Mouse (Mus musculus) MEL (cell line): Measurements from ENCODE around the gene Gm20388. TPM values are rescaled to one million over a fixed set of nuclear protein-coding genes. Genes with fewer than 3 reads are reported as not detected.

Source experiments
- DNase-seq: peaks from one replicate; pipeline ENCODE4 v3.0.0; 2011; ENCODE audit warnings: low read depth, low spot score
- H3K27ac ChIP-seq: 2 replicates; pipeline ENCODE4 v1.5.1; 2012; ENCODE audit warnings: low read depth, mild to moderate bottlenecking, control low read depth, low read length, moderate library complexity; ENCODE audit not compliant: control insufficient read depth
- H3K27me3 ChIP-seq, 2 experiments: fragments of 150-350 bp in 1 of 2; sonication (generic) in 1 of 2; 2 replicates each; pipeline ENCODE4 v1.6.1; 2012; ENCODE audit warnings: low read length in 2 of 2, mild to moderate bottlenecking in 2 of 2, improper control_type of control experiment in 1 of 2, moderate library complexity in 1 of 2; ENCODE audit not compliant: insufficient read depth in 2 of 2, control insufficient read depth in 1 of 2
- H3K36me3 ChIP-seq, 2 experiments: 2 replicates each; pipeline ENCODE4 v1.6.1; 2012 to 2014; ENCODE audit warnings: low read length in 2 of 2, improper control_type of control experiment in 1 of 2, inconsistent platforms in 1 of 2, mild to moderate bottlenecking in 1 of 2; ENCODE audit not compliant: insufficient read depth in 2 of 2, control insufficient read depth in 1 of 2
- H3K4me1 ChIP-seq, 2 experiments: fragments of 150-350 bp in 1 of 2; sonication (generic) in 1 of 2; 2 replicates each; pipeline ENCODE4 v1.6.1; 2012; ENCODE audit warnings: low read length in 2 of 2, improper control_type of control experiment in 1 of 2, mild to moderate bottlenecking in 1 of 2; ENCODE audit not compliant: insufficient read depth in 2 of 2, control insufficient read depth in 1 of 2
- H3K4me3 ChIP-seq, 2 experiments: fragments of 150-350 bp in 1 of 2; sonication (generic) in 1 of 2; 2 replicates each; pipeline ENCODE4 v1.5.1; 2012; ENCODE audit warnings: low read depth in 2 of 2, low read length in 2 of 2, mild to moderate bottlenecking in 2 of 2, moderate library complexity in 2 of 2, control low read depth in 1 of 2, improper control_type of control experiment in 1 of 2; ENCODE audit not compliant: control insufficient read depth in 1 of 2, insufficient read depth in 1 of 2
- H3K79me2 ChIP-seq: 2 replicates; pipeline ENCODE4 v1.6.1; 2012; ENCODE audit warnings: mild to moderate bottlenecking, low read length, moderate library complexity; ENCODE audit not compliant: control insufficient read depth, poor library complexity, insufficient read depth
- H3K9ac ChIP-seq: 2 replicates; pipeline ENCODE4 v1.6.1; 2012; ENCODE audit warnings: low read depth, mild to moderate bottlenecking, control low read depth, low read length, moderate library complexity; ENCODE audit not compliant: control insufficient read depth, poor library complexity, severe bottlenecking
- H3K9me3 ChIP-seq: fragments of 150-350 bp; sonication (generic); replicated peaks from 2 replicates; pipeline ENCODE4 v1.6.1; 2012; ENCODE audit warnings: mild to moderate bottlenecking, low read length, improper control_type of control experiment, moderate library complexity; ENCODE audit not compliant: insufficient read depth
- CHD2 ChIP-seq: IDR thresholded peaks from 2 replicates; pipeline ENCODE4 v1.6.1; 2011; ENCODE audit warnings: low read length, improper control_type of control experiment
- CTCF ChIP-seq, 3 experiments: IDR thresholded peaks in 2 of 3; conservative IDR thresholded peaks in 1 of 3; 2 replicates each; pipeline ENCODE4 v1.5.1; 2011 to 2012; ENCODE audit warnings: low read length in 3 of 3, low read depth in 2 of 3, mild to moderate bottlenecking in 2 of 3, improper control_type of control experiment in 1 of 3, inconsistent platforms in 1 of 3, mixed read lengths in 1 of 3, moderate library complexity in 1 of 3; ENCODE audit not compliant: control insufficient read depth in 1 of 3, insufficient read depth in 1 of 3, poor library complexity in 1 of 3, severe bottlenecking in 1 of 3
- GABPA ChIP-seq: IDR thresholded peaks from 2 replicates; pipeline ENCODE4 v1.6.1; 2012; ENCODE audit warnings: low read depth, mild to moderate bottlenecking, inconsistent platforms, low read length, improper control_type of control experiment, moderate library complexity
- GATA1 ChIP-seq: IDR thresholded peaks from 2 replicates; pipeline ENCODE4 v1.6.1; 2011; ENCODE audit warnings: low read depth, low read length, improper control_type of control experiment
- JUND ChIP-seq: IDR thresholded peaks from 2 replicates; pipeline ENCODE4 v1.6.1; 2011; ENCODE audit warnings: low read depth, mild to moderate bottlenecking, improper control_type of control experiment, low read length
- KAT2A ChIP-seq: conservative IDR thresholded peaks from 2 replicates; pipeline ENCODE4 v1.6.1; 2012; ENCODE audit warnings: low read depth, low read length, improper control_type of control experiment, inconsistent platforms
- MAX ChIP-seq: IDR thresholded peaks from 2 replicates; pipeline ENCODE4 v1.6.1; 2011; ENCODE audit warnings: low read length, improper control_type of control experiment
- MAZ ChIP-seq: IDR thresholded peaks from 2 replicates; pipeline ENCODE4 v1.6.1; 2012; ENCODE audit warnings: low read depth, mild to moderate bottlenecking, inconsistent platforms, low read length, improper control_type of control experiment
- MXI1 ChIP-seq: IDR thresholded peaks from 2 replicates; pipeline ENCODE4 v1.6.1; 2011; ENCODE audit warnings: mild to moderate bottlenecking, low read depth, low read length, improper control_type of control experiment
- MYB ChIP-seq: IDR thresholded peaks from 2 replicates; pipeline ENCODE4 v1.6.1; 2011; ENCODE audit warnings: mild to moderate bottlenecking, low read depth, low read length, improper control_type of control experiment
- MYC ChIP-seq: IDR thresholded peaks from 2 replicates; pipeline ENCODE4 v1.6.1; 2011; ENCODE audit warnings: low read depth, mild to moderate bottlenecking, low read length, improper control_type of control experiment, moderate library complexity
- NELFE ChIP-seq: IDR thresholded peaks from 2 replicates; pipeline ENCODE4 v1.6.1; 2011; ENCODE audit warnings: low read depth, low read length, improper control_type of control experiment
- POLR2AphosphoS2 ChIP-seq: IDR thresholded peaks from 2 replicates; pipeline ENCODE4 v1.6.1; 2011; ENCODE audit warnings: low read length, improper control_type of control experiment
- POLR2AphosphoS5 ChIP-seq: IDR thresholded peaks from 2 replicates; pipeline ENCODE4 v1.6.1; 2012; ENCODE audit warnings: low read depth, borderline replicate concordance, mild to moderate bottlenecking, inconsistent platforms, low read length, moderate library complexity, mixed read lengths
- RAD21 ChIP-seq: IDR thresholded peaks from 2 replicates; pipeline ENCODE4 v1.6.1; 2011; ENCODE audit warnings: mild to moderate bottlenecking, low read depth, low read length, improper control_type of control experiment
- SIN3A ChIP-seq: IDR thresholded peaks from 2 replicates; pipeline ENCODE4 v1.6.1; 2012; ENCODE audit warnings: low read length, improper control_type of control experiment, inconsistent platforms
- SMC3 ChIP-seq: IDR thresholded peaks from 2 replicates; pipeline ENCODE4 v1.6.1; 2011; ENCODE audit warnings: low read depth, low read length, improper control_type of control experiment
- TBP ChIP-seq: IDR thresholded peaks from 2 replicates; pipeline ENCODE4 v1.8.0; 2011; ENCODE audit warnings: low read depth, low read length, improper control_type of control experiment
- TCF12 ChIP-seq: IDR thresholded peaks from 2 replicates; pipeline ENCODE4 v1.6.1; 2014; ENCODE audit warnings: low read depth, mild to moderate bottlenecking, inconsistent platforms, low read length, improper control_type of control experiment, moderate library complexity
- UBTF ChIP-seq: IDR thresholded peaks from 2 replicates; pipeline ENCODE4 v1.6.1; 2012; ENCODE audit warnings: low read depth, mild to moderate bottlenecking, inconsistent platforms, low read length, improper control_type of control experiment, moderate library complexity, borderline replicate concordance; ENCODE audit not compliant: insufficient read depth
- USF1 ChIP-seq: IDR thresholded peaks from 2 replicates; pipeline ENCODE4 v1.6.1; 2014; ENCODE audit warnings: low read depth, mild to moderate bottlenecking, inconsistent platforms, low read length, improper control_type of control experiment, moderate library complexity
- ZC3H11A ChIP-seq: IDR thresholded peaks from 2 replicates; pipeline ENCODE4 v1.6.1; 2012; ENCODE audit warnings: low read depth, mild to moderate bottlenecking, inconsistent platforms, low read length, improper control_type of control experiment
- ZKSCAN1 ChIP-seq: IDR thresholded peaks from 2 replicates; pipeline ENCODE4 v1.6.1; 2012; ENCODE audit warnings: low read depth, mild to moderate bottlenecking, inconsistent platforms, low read length, improper control_type of control experiment, moderate library complexity
- ZMIZ1 ChIP-seq: IDR thresholded peaks from 2 replicates; pipeline ENCODE4 v1.6.1; 2012; ENCODE audit warnings: low read depth, mild to moderate bottlenecking, inconsistent platforms, low read length, improper control_type of control experiment, moderate library complexity
- polyA plus RNA-seq, 2 experiments: library from polyadenylated mRNA; stranded (reverse) in 1 of 2; unstranded in 1 of 2; fragments of >175 nt in 1 of 2; fragments of >200 nt in 1 of 2; gene quantifications; 2 replicates each; pipeline versions ENCODE4 v1.2.1 to v1.2.4; 2012; ENCODE audit warnings: low replicate concordance in 2 of 2, low read depth in 1 of 2; ENCODE audit not compliant: insufficient read length in 2 of 2, insufficient read depth in 1 of 2, missing spikeins in 1 of 2
- total RNA-seq: library from RNA; depleted of rRNA; stranded (reverse); fragments of 300-350 nt; gene quantifications from 2 replicates; pipeline ENCODE4 v1.2.3, GENCODE M21; 2012

The Gm20388 gene
- total and polyA plus RNA-seq, 3 experiments = 11.1 to 17.8 TPM; not detected in 1

DNA sequence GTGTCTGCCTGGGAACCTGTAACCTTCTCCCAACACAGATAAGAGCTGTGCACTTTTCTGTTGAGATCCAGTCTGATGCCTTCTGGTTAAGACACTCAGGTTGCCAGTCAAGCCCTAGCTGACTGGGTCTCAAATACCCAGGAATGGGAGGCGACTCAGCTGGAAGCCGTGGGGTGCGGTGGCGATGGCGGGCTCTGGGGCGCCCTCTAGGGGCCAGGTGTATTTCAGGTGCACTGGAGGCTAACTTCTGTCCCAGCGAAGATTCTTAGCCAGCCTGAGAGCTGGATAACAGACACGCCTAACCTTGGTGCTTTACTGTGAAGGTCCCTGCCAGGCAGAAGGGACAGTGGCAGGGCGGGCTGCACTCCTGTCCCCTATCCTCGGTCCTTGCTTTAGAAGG is 976.6 kb downstream of the Gm20388 start:
- Histone ChIP-seq H3K4me1 (no peaks in the 10 kb centered on the region), H3K36me3 (no peaks in the 10 kb centered on the region), H3K4me3 (no peak overlapping the region), H3K9ac (no peak overlapping the region), H3K27ac (no peak overlapping the region), H3K27me3 (no peaks in the 10 kb centered on the region), H3K79me2 (no peaks in the 10 kb centered on the region), H3K9me3 (no peaks in the 10 kb centered on the region)
- no peak for TF ChIP-seq ZC3H11A
- 0 out of 6 replicates have a peak, but pooled peaks of 1 of the 3 experiments have one; percentile 11 for TF ChIP-seq CTCF (IDR thresholded peaks at IDR 0.05 in 2 of 3, conservative IDR thresholded peaks at IDR 0.05 in 1 of 3; ENCODE audit: control insufficient read depth in 1 of 3, insufficient read depth in 1 of 3, low read depth in 2 of 3, low read length in 3 of 3, poor library complexity in 1 of 3, severe bottlenecking in 1 of 3)
- no peak for DNase-seq

- DNase-seq = no peak
- Histone ChIP-seq H3K36me3 (no peaks in the 10 kb centered on the region), H3K79me2 (no peaks in the 10 kb centered on the region), H3K27me3 (no peaks in the 10 kb centered on the region), H3K9me3 (no peaks in the 10 kb centered on the region), H3K4me3 (no peak overlapping the region), H3K9ac (no peak overlapping the region)
- no peak for TF ChIP-seq GABPA
- no peak for TF ChIP-seq ZKSCAN1
- TF ChIP-seq TBP = no peak
- TF ChIP-seq SMC3 = no peak
- TF ChIP-seq MAZ = no peak
- TF ChIP-seq JUND = no peak
- no peak for TF ChIP-seq GATA1
- no peak for TF ChIP-seq TCF12
- no peak for TF ChIP-seq CTCF (IDR thresholded peaks at IDR 0.05 in 2 of 3, conservative IDR thresholded peaks at IDR 0.05 in 1 of 3; ENCODE audit: control insufficient read depth in 1 of 3, insufficient read depth in 1 of 3, low read depth in 2 of 3, low read length in 3 of 3, poor library complexity in 1 of 3, severe bottlenecking in 1 of 3)
- TF ChIP-seq USF1 = no peak
- TF ChIP-seq MYB = no peak
- no peak for TF ChIP-seq CHD2
- TF ChIP-seq SIN3A = no peak
- no peak for TF ChIP-seq ZMIZ1
- no peak for TF ChIP-seq KAT2A
- TF ChIP-seq POLR2AphosphoS2 = no peak
- TF ChIP-seq, all 39 proteins: peak for 0
- H3K27ac ChIP-seq = no peak overlapping the region
- no peaks in the 10 kb centered on the region for H3K4me1 ChIP-seq
Observed at GRCm38 (mm10) chr8:120888005-120888404, 977.4 kb downstream of the Gm20388 start.

DNA sequence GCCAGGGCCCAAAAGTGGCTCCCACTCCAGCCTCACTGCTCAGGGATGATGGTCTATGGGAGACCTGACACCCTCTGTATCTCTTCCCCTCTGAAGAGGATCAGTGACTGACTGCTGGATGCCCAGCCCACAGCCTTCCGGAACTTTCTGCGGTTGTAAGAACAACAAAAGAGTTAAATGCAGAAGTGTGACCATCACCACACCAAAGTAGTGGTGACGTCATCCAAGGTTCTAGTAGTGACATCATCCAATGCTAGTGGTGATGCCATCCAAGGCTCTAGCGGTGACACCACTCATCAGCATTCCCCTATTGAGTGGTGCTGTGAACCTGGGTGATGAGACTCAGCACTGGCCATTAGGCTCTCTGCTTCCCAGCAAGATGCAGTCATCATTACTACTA is 978.5 kb downstream of the Gm20388 start:
- Histone ChIP-seq H3K9me3 (no peaks in the 10 kb centered on the region), H3K4me1 (no peaks in the 10 kb centered on the region), H3K79me2 (no peaks in the 10 kb centered on the region), H3K27ac (no peak overlapping the region), H3K9ac (no peak overlapping the region), H3K36me3 (no peaks in the 10 kb centered on the region), H3K27me3 (no peaks in the 10 kb centered on the region), H3K4me3 (no peak overlapping the region)
- no peak for DNase-seq
- TF ChIP-seq RAD21 (no peak), NELFE (no peak), UBTF (no peak), MYC (no peak), KAT2A (no peak), MAX (no peak), CTCF (IDR thresholded peaks at IDR 0.05 in 2 of 3, conservative IDR thresholded peaks at IDR 0.05 in 1 of 3; ENCODE audit: control insufficient read depth in 1 of 3, insufficient read depth in 1 of 3, low read depth in 2 of 3, low read length in 3 of 3, poor library complexity in 1 of 3, severe bottlenecking in 1 of 3) (no peak), POLR2AphosphoS5 (no peak), MXI1 (no peak), POLR2AphosphoS2 (no peak)
